Mouse (Mus musculus): ENCODE data around the gene Gm17455. TPM values are rescaled to one million over a fixed set of nuclear protein-coding genes. Genes with fewer than 3 reads are reported as not detected.

Gm17455 gene
- polyA plus RNA-seq, 1 experiment from 2014 or later: 0.22 TPM

DNA sequence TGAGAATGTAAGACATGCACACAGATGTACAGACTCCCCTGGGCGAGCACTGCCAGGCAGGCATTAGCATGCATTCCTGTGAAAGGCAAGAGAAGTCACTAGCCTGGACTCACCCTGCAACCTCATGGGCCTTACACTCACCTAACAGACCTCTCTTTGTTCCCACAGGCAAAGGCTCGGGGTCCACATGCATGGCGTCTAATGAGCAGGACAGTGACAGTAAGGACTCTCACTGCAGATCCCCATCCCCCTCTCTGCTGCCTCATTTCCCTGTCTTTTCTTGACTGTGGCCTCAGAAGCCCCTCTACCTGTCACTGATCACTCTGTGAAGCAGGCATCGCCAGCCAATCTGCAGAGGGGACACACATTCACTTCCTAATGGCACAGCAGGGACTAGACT lies 40.8 kb upstream of the Gm17455 start:
- 59% methylated on average over 4 of the region's 4 CpGs for WGBS (ENCODE audit: insufficient replicate concordance)
- no peak overlapping the region for H3K4me3 ChIP-seq (replicated peaks)
- no peak overlapping the region for H3K27ac ChIP-seq (replicated peaks)
- H3K4me2 ChIP-seq: no peak overlapping the region
- ATAC-seq (ENCODE audit: insufficient read depth): no peak
- H3K9me3 ChIP-seq (replicated peaks): no peaks in the 10 kb centered on the region
- H3K4me1 ChIP-seq (replicated peaks): 0 out of 2 replicates have a peak, but pooled peaks cover 4% of the 10 kb centered on the region
- no peaks in the 10 kb centered on the region for H3K27me3 ChIP-seq
- peaks cover 25% of the 10 kb centered on the region for H3K36me3 ChIP-seq (replicated peaks)
- no peak overlapping the region for H3K9ac ChIP-seq

DNA sequence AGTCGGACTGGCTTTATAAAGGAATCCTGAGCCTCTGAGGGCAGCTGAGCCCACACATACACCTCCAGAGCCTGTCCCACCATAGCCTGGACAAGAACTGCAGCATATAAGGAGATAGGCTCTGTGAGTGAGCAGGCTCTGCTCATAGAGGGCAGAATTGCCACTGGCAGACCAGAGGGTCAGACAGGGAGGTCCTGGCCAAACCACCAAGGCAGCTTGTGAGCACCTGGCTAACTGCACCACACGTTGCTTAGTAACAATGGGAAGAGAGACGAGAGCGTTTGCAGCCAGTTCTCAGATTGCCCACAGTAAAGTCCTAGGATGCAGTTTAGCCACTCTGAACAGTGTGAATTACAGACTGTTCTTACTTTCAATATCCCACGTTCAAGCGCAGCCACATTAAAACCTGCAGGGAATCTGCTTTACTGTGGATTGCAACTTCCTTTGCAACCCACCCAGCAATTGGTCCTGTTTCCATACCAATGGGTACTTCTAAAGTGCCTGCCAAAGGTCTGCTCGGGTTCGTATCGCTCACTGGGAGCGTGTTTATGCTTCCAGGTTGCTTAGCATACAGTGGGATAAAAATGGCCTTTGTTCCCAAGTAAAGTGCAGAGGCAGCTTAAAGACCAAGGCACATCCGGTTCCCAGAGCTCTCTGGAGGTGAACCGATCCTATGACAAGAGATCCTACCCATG lies 37.8 kb upstream of the Gm17455 start:
- no peak overlapping the region for H3K27ac ChIP-seq (replicated peaks)
- H3K4me3 ChIP-seq (replicated peaks): no peak overlapping the region
- ATAC-seq (ENCODE audit: insufficient read depth): no peak
- H3K9me3 ChIP-seq (replicated peaks): no peaks in the 10 kb centered on the region
- H3K4me1 ChIP-seq (replicated peaks): peaks cover 8% of the 10 kb centered on the region; the same call in 1 of the 2 replicates
- peaks cover 30% of the 10 kb centered on the region for H3K36me3 ChIP-seq (replicated peaks)
- H3K27me3 ChIP-seq: no peaks in the 10 kb centered on the region
- H3K9ac ChIP-seq: no peak overlapping the region
- H3K4me2 ChIP-seq: no peak overlapping the region
- 62% methylated on average over 12 of the region's 12 CpGs for WGBS (ENCODE audit: insufficient replicate concordance)

DNA sequence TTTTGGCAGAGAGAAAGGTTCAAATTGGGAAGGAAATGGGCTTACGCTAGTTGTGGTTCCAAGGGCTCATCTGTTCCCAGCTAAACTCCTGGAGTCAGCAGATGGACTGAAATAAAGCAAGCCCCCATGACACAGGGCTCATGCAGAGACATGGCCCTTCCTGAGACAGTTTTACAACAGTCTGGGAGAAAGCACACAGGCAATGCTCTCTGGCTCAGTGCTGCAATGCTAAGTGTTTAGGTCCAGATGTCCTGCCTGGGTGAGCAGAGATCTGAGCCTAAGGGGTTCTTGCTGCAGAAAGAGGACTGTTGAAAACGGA lies 37.3 kb upstream of the Gm17455 start:
- Histone ChIP-seq H3K36me3 (replicated peaks) (peaks cover 30% of the 10 kb centered on the region), H3K9ac (no peak overlapping the region), H3K4me2 (no peak overlapping the region), H3K27me3 (no peaks in the 10 kb centered on the region), H3K4me3 (replicated peaks) (no peak overlapping the region), H3K4me1 (replicated peaks) (peaks cover 10% of the 10 kb centered on the region; the same call in 1 of the 2 replicates), H3K27ac (replicated peaks) (no peak overlapping the region), H3K9me3 (replicated peaks) (no peaks in the 10 kb centered on the region)
- no peak for ATAC-seq (ENCODE audit: insufficient read depth)
- 42% methylated on average over 2 of the region's 2 CpGs for WGBS (ENCODE audit: insufficient replicate concordance)

DNA sequence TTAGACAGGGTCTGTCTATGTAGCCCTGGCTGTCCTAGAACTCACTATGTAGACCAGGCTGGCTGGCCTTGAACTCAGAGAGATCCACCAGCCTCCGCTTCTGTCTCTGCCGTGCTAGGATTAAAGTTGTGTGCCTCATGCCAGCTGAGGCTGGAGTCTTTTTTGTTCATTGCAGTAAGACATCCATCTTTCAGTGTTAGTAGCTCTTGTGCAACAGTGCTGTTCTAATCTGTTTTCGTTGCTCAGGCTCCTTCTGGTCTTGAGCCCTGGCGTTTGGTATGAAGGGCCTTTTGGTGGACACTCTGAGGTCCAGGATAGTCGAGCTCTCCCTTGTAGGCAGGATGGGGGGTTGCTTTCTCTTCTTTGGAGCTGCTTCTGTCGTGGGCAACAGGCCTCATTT lies 36.1 kb upstream of the Gm17455 start:
- H3K4me1 ChIP-seq (replicated peaks): peaks cover 10% of the 10 kb centered on the region; the same call in 1 of the 2 replicates
- H3K36me3 ChIP-seq (replicated peaks): peaks cover 22% of the 10 kb centered on the region
- H3K4me2 ChIP-seq: no peak overlapping the region
- ATAC-seq (ENCODE audit: insufficient read depth): no peak
- WGBS (ENCODE audit: insufficient replicate concordance): 59% methylated on average over 6 of the region's 6 CpGs
- no peak overlapping the region for H3K9ac ChIP-seq
- H3K9me3 ChIP-seq (replicated peaks): no peaks in the 10 kb centered on the region
- H3K27ac ChIP-seq (replicated peaks): no peak overlapping the region
- no peak overlapping the region for H3K4me3 ChIP-seq (replicated peaks)
- no peaks in the 10 kb centered on the region for H3K27me3 ChIP-seq

DNA sequence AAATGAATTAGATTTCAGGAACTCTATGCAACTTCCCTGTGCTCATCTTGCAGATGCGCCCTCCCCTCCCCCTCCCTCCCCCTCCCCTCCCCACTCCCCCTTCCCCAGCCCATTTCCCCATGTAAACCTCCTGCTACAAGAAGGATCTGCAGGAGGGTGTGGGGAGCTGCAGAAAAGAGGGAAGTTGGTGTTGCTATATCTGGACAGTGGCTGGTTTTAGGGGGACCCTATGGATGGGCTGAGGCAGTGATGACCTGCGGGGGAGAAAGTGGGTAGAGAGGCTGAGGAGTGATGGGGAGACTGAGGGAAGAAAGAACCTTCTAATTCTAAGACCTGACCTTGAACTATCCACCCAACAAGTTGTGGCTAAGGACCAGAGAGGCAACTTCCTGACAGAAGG lies 32.4 kb upstream of the Gm17455 start:
- ATAC-seq (ENCODE audit: insufficient read depth): 0 out of 2 replicates have a peak, but pooled peaks have one; percentile 5
- Histone ChIP-seq H3K4me3 (replicated peaks) (no peak overlapping the region), H3K27ac (replicated peaks) (no peak overlapping the region; the same call in 1 of the 2 replicates), H3K4me2 (no peak overlapping the region), H3K9ac (no peak overlapping the region), H3K4me1 (replicated peaks) (peaks cover 24% of the 10 kb centered on the region), H3K36me3 (replicated peaks) (peaks cover 14% of the 10 kb centered on the region), H3K27me3 (no peaks in the 10 kb centered on the region), H3K9me3 (replicated peaks) (no peaks in the 10 kb centered on the region)
- WGBS (ENCODE audit: insufficient replicate concordance): 22% methylated on average over 2 of the region's 2 CpGs

DNA sequence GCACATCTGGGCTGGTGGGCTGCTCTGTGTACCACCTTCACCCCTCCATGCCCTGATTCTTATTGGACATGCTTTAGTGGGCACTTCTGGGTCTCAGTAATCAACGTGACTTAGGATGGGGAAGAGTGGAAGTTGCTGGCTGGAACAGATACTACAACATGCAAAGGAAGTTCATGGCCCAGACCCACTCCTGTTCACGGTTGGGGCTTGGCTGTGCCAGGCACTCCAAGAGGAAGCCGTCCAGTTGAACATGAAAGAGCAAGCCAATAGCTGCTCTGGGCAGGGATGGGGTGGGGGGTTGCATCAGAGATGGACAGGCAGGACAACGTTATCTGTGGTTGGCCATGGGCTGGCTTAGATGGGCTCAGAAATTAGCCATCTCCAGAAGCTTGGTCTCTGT lies 31.6 kb upstream of the Gm17455 start:
- H3K27me3 ChIP-seq: no peaks in the 10 kb centered on the region
- H3K9ac ChIP-seq: no peak overlapping the region
- ATAC-seq (ENCODE audit: insufficient read depth): no peak
- H3K27ac ChIP-seq (replicated peaks): no peak overlapping the region; the same call in 1 of the 2 replicates
- no peaks in the 10 kb centered on the region for H3K9me3 ChIP-seq (replicated peaks)
- peaks cover 24% of the 10 kb centered on the region for H3K4me1 ChIP-seq (replicated peaks)
- 17% methylated on average over 4 of the region's 4 CpGs for WGBS (ENCODE audit: insufficient replicate concordance)
- H3K4me2 ChIP-seq: no peak overlapping the region
- H3K4me3 ChIP-seq (replicated peaks): no peak overlapping the region
- H3K36me3 ChIP-seq (replicated peaks): peaks cover 14% of the 10 kb centered on the region

DNA sequence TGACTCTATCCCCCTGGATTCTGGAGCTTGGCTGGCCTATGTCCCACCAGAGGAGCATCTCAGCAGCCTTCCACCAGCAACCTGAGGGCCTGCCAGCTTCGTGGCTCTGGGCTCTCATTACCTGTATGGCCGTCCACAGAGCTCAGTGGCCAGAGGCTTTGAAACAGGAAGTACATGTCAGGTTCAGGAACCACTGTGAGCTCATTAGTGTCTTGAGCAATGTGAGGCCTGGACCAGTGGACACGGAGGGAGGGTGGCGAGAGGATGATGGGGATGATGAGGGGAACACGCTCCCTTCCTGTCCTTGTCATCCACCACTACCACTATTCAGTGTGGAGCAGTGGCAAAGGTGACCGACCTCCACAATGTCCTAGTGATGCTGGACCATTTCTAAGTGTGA lies 30.1 kb upstream of the Gm17455 start:
- H3K9me3 ChIP-seq (replicated peaks): no peaks in the 10 kb centered on the region
- H3K4me1 ChIP-seq (replicated peaks): peaks cover 32% of the 10 kb centered on the region
- H3K27me3 ChIP-seq: no peaks in the 10 kb centered on the region
- peaks cover 14% of the 10 kb centered on the region for H3K36me3 ChIP-seq (replicated peaks)
- 46% methylated on average over 6 of the region's 6 CpGs for WGBS (ENCODE audit: insufficient replicate concordance)
- no peak for ATAC-seq (ENCODE audit: insufficient read depth)
- H3K4me3 ChIP-seq (replicated peaks): no peak overlapping the region
- no peak overlapping the region for H3K4me2 ChIP-seq
- H3K27ac ChIP-seq (replicated peaks): no peak overlapping the region
- H3K9ac ChIP-seq: no peak overlapping the region

DNA sequence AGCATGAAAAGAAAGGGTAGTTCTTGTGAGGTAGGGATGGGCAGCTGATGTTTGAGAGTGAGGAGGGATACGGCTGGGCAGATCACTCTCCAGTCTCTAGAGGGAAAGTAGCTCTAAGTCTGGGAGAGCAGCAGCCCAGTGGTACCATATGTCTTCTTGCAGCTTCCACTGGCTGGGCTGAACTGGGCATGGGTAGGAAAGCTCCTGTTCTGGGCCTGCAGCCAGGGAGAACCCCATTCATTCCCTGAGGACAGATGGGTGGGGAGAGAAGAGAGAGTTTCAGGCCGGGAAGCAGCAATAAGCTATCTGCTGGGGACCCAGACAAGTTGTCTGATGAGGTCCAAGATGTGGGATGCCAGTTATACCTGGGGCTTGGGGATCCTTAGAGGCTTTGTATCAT lies 29.4 kb upstream of the Gm17455 start:
- H3K4me1 ChIP-seq (replicated peaks): peaks cover 29% of the 10 kb centered on the region
- H3K27ac ChIP-seq (replicated peaks): no peak overlapping the region
- peaks cover 14% of the 10 kb centered on the region for H3K36me3 ChIP-seq (replicated peaks)
- WGBS (ENCODE audit: insufficient replicate concordance): 59% methylated on average over 2 of the region's 2 CpGs
- no peak overlapping the region for H3K9ac ChIP-seq
- no peak for ATAC-seq (ENCODE audit: insufficient read depth)
- H3K9me3 ChIP-seq (replicated peaks): no peaks in the 10 kb centered on the region
- no peak overlapping the region for H3K4me2 ChIP-seq
- H3K4me3 ChIP-seq (replicated peaks): no peak overlapping the region
- no peaks in the 10 kb centered on the region for H3K27me3 ChIP-seq

DNA sequence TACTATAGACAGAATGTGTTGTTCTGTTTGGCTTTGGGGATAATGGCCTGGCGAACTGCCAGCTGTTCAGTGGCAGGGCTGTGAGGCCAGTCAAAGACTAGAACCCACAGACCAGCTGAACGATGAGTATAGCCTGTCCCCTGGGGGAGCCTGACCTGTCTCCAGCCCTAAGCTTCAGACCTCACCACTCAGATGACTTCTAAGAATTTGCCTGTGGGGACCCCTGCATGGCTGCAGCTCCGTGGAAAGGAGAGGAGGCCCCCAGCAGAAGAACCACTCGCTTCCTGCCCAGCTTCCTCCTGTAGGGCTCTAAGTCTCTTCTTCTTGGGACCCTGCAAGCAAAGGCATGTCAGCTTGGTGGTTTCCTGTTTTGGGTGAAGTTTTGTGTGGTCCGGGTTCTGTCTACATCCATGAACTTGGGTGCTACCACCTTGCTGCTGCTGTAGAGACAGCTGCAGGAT lies 28.9 kb upstream of the Gm17455 start:
- no peak for ATAC-seq (ENCODE audit: insufficient read depth)
- peaks cover 14% of the 10 kb centered on the region for H3K36me3 ChIP-seq (replicated peaks)
- 29% methylated on average over 5 of the region's 5 CpGs for WGBS (ENCODE audit: insufficient replicate concordance)
- no peak overlapping the region for H3K9ac ChIP-seq
- no peaks in the 10 kb centered on the region for H3K9me3 ChIP-seq (replicated peaks)
- H3K27me3 ChIP-seq: no peaks in the 10 kb centered on the region
- peaks cover 29% of the 10 kb centered on the region for H3K4me1 ChIP-seq (replicated peaks)
- no peak overlapping the region for H3K4me2 ChIP-seq
- peak overlapping the region; percentile 46; the same call in 1 of the 2 replicates for H3K27ac ChIP-seq (replicated peaks)
- no peak overlapping the region for H3K4me3 ChIP-seq (replicated peaks)

DNA sequence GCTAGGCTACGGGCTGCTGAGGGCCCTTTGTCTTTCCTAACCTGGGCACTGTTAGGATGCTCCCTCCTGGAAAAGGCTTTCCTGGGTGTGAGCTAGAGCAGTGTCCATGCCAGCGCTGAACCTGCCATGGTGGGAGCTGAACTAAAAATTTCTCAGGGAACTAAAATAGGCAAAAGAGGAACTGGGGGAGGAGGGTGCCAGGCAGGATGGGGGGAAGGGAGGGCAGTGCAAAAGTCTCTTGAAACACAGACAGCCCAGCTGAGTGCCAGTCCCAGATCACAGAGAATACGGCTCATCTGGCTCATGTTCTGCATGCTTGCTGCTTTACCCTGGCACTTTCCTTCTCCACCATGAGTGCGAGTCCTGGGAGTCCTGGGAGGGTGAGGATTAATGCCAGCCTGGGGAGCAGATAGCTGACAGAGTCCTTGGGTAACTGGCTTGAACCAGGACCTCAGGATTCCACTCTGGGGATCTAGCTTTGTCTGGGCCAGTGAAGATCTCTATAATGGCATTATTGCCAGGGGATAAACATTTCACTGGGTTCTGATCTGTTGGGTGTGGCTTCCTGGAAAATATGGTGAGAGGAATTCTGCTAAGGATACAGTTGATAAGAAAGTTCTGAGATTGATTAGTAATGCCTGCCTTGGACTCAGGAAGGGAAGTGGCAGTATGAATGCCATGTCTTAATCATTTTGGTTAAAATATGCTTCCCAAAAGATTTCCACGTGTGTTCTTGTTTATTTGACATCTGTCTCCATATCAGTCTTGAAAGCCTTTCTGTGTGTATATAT lies 27.7 kb upstream of the Gm17455 start:
- peak overlapping the region; percentile 29 for H3K4me2 ChIP-seq
- WGBS (ENCODE audit: insufficient replicate concordance): 23% methylated on average over 5 of the region's 5 CpGs
- peak overlapping the region; percentile 46 for H3K27ac ChIP-seq (replicated peaks)
- peaks cover 9% of the 10 kb centered on the region; the same call in 1 of the 2 replicates for H3K36me3 ChIP-seq (replicated peaks)
- no peaks in the 10 kb centered on the region for H3K9me3 ChIP-seq (replicated peaks)
- H3K4me1 ChIP-seq (replicated peaks): peaks cover 27% of the 10 kb centered on the region
- no peaks in the 10 kb centered on the region for H3K27me3 ChIP-seq
- ATAC-seq (ENCODE audit: insufficient read depth): no peak
- H3K9ac ChIP-seq: no peak overlapping the region
- H3K4me3 ChIP-seq (replicated peaks): no peak overlapping the region

DNA sequence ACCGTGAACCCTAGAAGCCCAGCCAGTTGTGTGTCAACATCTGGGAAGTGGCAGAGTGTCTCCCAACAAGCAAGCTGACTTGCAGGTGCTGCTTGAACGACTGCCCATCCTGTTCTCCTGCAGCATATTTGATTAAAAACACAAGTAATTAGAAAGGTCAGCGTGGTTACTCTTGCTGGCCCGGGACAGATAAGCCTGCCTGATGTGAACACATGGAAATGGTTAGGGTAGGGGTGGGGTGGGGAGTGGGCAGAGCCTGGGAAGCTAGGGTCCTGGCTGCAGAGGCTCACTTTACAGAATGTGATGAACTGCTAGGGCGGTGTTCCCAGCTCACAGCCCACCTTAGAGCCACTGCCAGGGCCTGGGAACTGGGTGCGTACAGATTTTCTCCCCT lies 26.0 kb upstream of the Gm17455 start:
- Histone ChIP-seq H3K9ac (no peak overlapping the region), H3K36me3 (replicated peaks) (peaks cover 9% of the 10 kb centered on the region; the same call in 1 of the 2 replicates), H3K4me2 (no peak overlapping the region), H3K4me3 (replicated peaks) (no peak overlapping the region), H3K4me1 (replicated peaks) (peaks cover 26% of the 10 kb centered on the region), H3K27me3 (no peaks in the 10 kb centered on the region), H3K27ac (replicated peaks) (no peak overlapping the region), H3K9me3 (replicated peaks) (no peaks in the 10 kb centered on the region)
- no peak for ATAC-seq (ENCODE audit: insufficient read depth)
- WGBS (ENCODE audit: insufficient replicate concordance): 30% methylated on average over 6 of the region's 6 CpGs

All from liver, embryonic 15.5 days (tissue).